Mouse (Mus musculus) intestine, embryonic 16.5 days (tissue): Measurements from ENCODE around the gene Isca2. TPM values are rescaled to one million over a fixed set of nuclear protein-coding genes. Genes with fewer than 3 reads are reported as not detected.

Experiments used
- ATAC-seq: fragments of 200-750 bp; cut with Nextera tagmentation; 2 replicates; pipeline ENCODE4 v1.8.0; 2017; ENCODE audit warnings: moderate TSS enrichment, moderate library complexity
- H3K27ac ChIP-seq: fragments of 300-500 bp; sonication (generic); 2 replicates; pipeline ENCODE4 v1.5.1; 2014; ENCODE audit warnings: mild to moderate bottlenecking, low read length
- H3K27me3 ChIP-seq: fragments of 300-500 bp; sonication (generic); replicated peaks from 2 replicates; pipeline ENCODE4 v1.6.1; 2014; ENCODE audit warnings: low read length, control low read depth, mixed read lengths; ENCODE audit not compliant: control insufficient read depth, insufficient read depth
- H3K36me3 ChIP-seq: fragments of 300-500 bp; sonication (generic); 2 replicates; pipeline ENCODE4 v1.6.1; 2014; ENCODE audit warnings: low read length, control low read depth; ENCODE audit not compliant: control insufficient read depth, insufficient read depth
- H3K4me1 ChIP-seq: fragments of 300-500 bp; sonication (generic); 2 replicates; pipeline ENCODE4 v1.6.1; 2014; ENCODE audit warnings: low read length, control low read depth, mixed read lengths; ENCODE audit not compliant: control insufficient read depth, insufficient read depth
- H3K4me2 ChIP-seq: fragments of 300-500 bp; sonication (generic); 2 replicates; pipeline ENCODE4 v1.6.1; 2014; ENCODE audit warnings: low read depth, low read length, control low read depth
- H3K4me3 ChIP-seq: fragments of 300-500 bp; sonication (generic); 2 replicates; pipeline ENCODE4 v1.5.1; 2014; ENCODE audit warnings: mild to moderate bottlenecking, low read length
- H3K9ac ChIP-seq: fragments of 300-500 bp; sonication (generic); 2 replicates; pipeline ENCODE4 v1.6.1; 2014; ENCODE audit warnings: low read depth, low read length
- H3K9me3 ChIP-seq: fragments of 300-500 bp; sonication (generic); 2 replicates; pipeline ENCODE4 v1.6.1; 2016; ENCODE audit warnings: low read length, control low read depth; ENCODE audit not compliant: control insufficient read depth
- WGBS: fragments of 180-500 bp; shearing (Covaris S2); extraction: QIAGEN DNeasy Blood & Tissue Kit; methylation state at CpG from one replicate; pipeline ENCODE4 v1.1.7; 2014; 5-methylcytosine and 5-hydroxymethylcytosine counted together
- polyA plus RNA-seq: library from polyadenylated mRNA; unstranded; fragments of >200 nt; fragmentation: Nextera tagmentation; extraction: Ambion mirVana; gene quantifications from 2 replicates; pipeline ENCODE4 v1.2.1, GENCODE M21; 2015

Gene Isca2
- polyA plus RNA-seq = 142 and 150 TPM in 2 replicates

GRCm38 (mm10) chr12:84772726-84773441 is at the start of gene Isca2, which contains the start of gene Npc2:
Gene Isca2 (plus strand): TSS chr12:84773251.
Gene Npc2 (minus strand): TSS chr12:84773152.
- peak within 1 kb of the TSS; percentile 96 for H3K27ac ChIP-seq
- no peaks in the 10 kb centered on the region for H3K27me3 ChIP-seq
- peak within 1 kb of the TSS; percentile 73 for H3K4me3 ChIP-seq
- peak; percentile 100 for ATAC-seq
- H3K4me1 ChIP-seq = peaks cover 21% of the 10 kb centered on the region
- peak within 1 kb of the TSS; percentile 86 for H3K4me2 ChIP-seq
- no peaks in the 10 kb centered on the region for H3K9me3 ChIP-seq
- H3K9ac ChIP-seq = peak within 1 kb of the TSS; percentile 89
- under 1% methylated on average over 50 of the region's 50 CpGs for WGBS
- no peaks in the 10 kb centered on the region; the same call in 1 of the 2 replicates for H3K36me3 ChIP-seq

- WGBS = 86% methylated on average over 4 of the region's 4 CpGs
- no peak overlapping the region for H3K27ac ChIP-seq
- no peak overlapping the region for H3K4me3 ChIP-seq
- no peak overlapping the region for H3K4me2 ChIP-seq
- H3K9ac ChIP-seq = no peak overlapping the region
- H3K36me3 ChIP-seq = no peaks in the 10 kb centered on the region
- ATAC-seq = no peak
- no peaks in the 10 kb centered on the region for H3K9me3 ChIP-seq
- no peaks in the 10 kb centered on the region for H3K27me3 ChIP-seq
- no peaks in the 10 kb centered on the region for H3K4me1 ChIP-seq
Measured at GRCm38 (mm10) chr12:84726391-84726790, 46.7 kb upstream of the Isca2 start.

- WGBS = 30% methylated on average over 4 of the region's 4 CpGs
- no peak overlapping the region for H3K27ac ChIP-seq
- no peaks in the 10 kb centered on the region for H3K36me3 ChIP-seq
- no peaks in the 10 kb centered on the region for H3K27me3 ChIP-seq
- no peak for ATAC-seq
- H3K4me1 ChIP-seq = no peaks in the 10 kb centered on the region
- no peak overlapping the region for H3K4me3 ChIP-seq
- no peaks in the 10 kb centered on the region for H3K9me3 ChIP-seq
- no peak overlapping the region for H3K4me2 ChIP-seq
- H3K9ac ChIP-seq = no peak overlapping the region
Measured at GRCm38 (mm10) chr12:84726986-84727385, 46.1 kb upstream of the Isca2 start.

- H3K9me3 ChIP-seq = no peaks in the 10 kb centered on the region
- no peaks in the 10 kb centered on the region for H3K36me3 ChIP-seq
- no peak overlapping the region for H3K27ac ChIP-seq
- H3K27me3 ChIP-seq = no peaks in the 10 kb centered on the region
- H3K4me2 ChIP-seq = no peak overlapping the region
- no peak overlapping the region for H3K9ac ChIP-seq
- WGBS = 51% methylated on average over 5 of the region's 5 CpGs
- H3K4me3 ChIP-seq = no peak overlapping the region
- no peak for ATAC-seq
- H3K4me1 ChIP-seq = no peaks in the 10 kb centered on the region
Measured at GRCm38 (mm10) chr12:84727434-84727833, 45.6 kb upstream of the Isca2 start.

GRCm38 (mm10) chr12:84728421-84728820 is 44.6 kb upstream of the Isca2 start:
- WGBS = 90% methylated on average over 10 of the region's 10 CpGs
- no peak overlapping the region for H3K4me3 ChIP-seq
- H3K27ac ChIP-seq = no peak overlapping the region
- no peak for ATAC-seq
- no peak overlapping the region for H3K4me2 ChIP-seq
- no peaks in the 10 kb centered on the region for H3K9me3 ChIP-seq
- H3K36me3 ChIP-seq = no peaks in the 10 kb centered on the region
- H3K9ac ChIP-seq = no peak overlapping the region
- no peaks in the 10 kb centered on the region for H3K4me1 ChIP-seq
- no peaks in the 10 kb centered on the region for H3K27me3 ChIP-seq

GRCm38 (mm10) chr12:84733366-84733765 is 39.7 kb upstream of the Isca2 start:
- Histone ChIP-seq H3K4me1 (no peaks in the 10 kb centered on the region), H3K27me3 (no peaks in the 10 kb centered on the region), H3K9me3 (no peaks in the 10 kb centered on the region), H3K27ac (no peak overlapping the region), H3K36me3 (no peaks in the 10 kb centered on the region), H3K9ac (no peak overlapping the region), H3K4me2 (no peak overlapping the region), H3K4me3 (no peak overlapping the region)
- ATAC-seq = no peak
- 72% methylated on average over 13 of the region's 13 CpGs for WGBS

GRCm38 (mm10) chr12:84743496-84743895 is 29.6 kb upstream of the Isca2 start:
- no peak overlapping the region for H3K4me3 ChIP-seq
- no peak for ATAC-seq
- 0 out of 2 replicates have a peak, but pooled peaks cover 4% of the 10 kb centered on the region for H3K4me1 ChIP-seq
- H3K27ac ChIP-seq = no peak overlapping the region
- H3K36me3 ChIP-seq = no peaks in the 10 kb centered on the region
- 0 out of 2 replicates have a peak, but pooled peaks cover 5% of the 10 kb centered on the region for H3K27me3 ChIP-seq
- no peaks in the 10 kb centered on the region for H3K9me3 ChIP-seq
- 84% methylated on average over 10 of the region's 10 CpGs for WGBS
- no peak overlapping the region for H3K9ac ChIP-seq
- H3K4me2 ChIP-seq = no peak overlapping the region

- WGBS = 57% methylated on average over 4 of the region's 4 CpGs
- H3K9me3 ChIP-seq = no peaks in the 10 kb centered on the region
- 0 out of 2 replicates have a peak, but pooled peaks cover 4% of the 10 kb centered on the region for H3K4me1 ChIP-seq
- ATAC-seq = no peak
- no peak overlapping the region for H3K4me3 ChIP-seq
- H3K27me3 ChIP-seq = 0 out of 2 replicates have a peak, but pooled peaks cover 5% of the 10 kb centered on the region
- no peak overlapping the region for H3K9ac ChIP-seq
- no peak overlapping the region for H3K27ac ChIP-seq
- no peaks in the 10 kb centered on the region for H3K36me3 ChIP-seq
- H3K4me2 ChIP-seq = no peak overlapping the region
Measured at GRCm38 (mm10) chr12:84745700-84746099, 27.4 kb upstream of the Isca2 start.

GRCm38 (mm10) chr12:84748134-84748533 is 24.9 kb upstream of the Isca2 start:
- no peak overlapping the region for H3K4me2 ChIP-seq
- ATAC-seq = no peak
- WGBS = 73% methylated on average over 3 of the region's 3 CpGs

More at GRCm38 (mm10) chr12:84748134-84748533, 24.9 kb upstream of the Isca2 start:
- Histone ChIP-seq H3K36me3 (no peaks in the 10 kb centered on the region), H3K4me3 (no peak overlapping the region), H3K4me1 (0 out of 2 replicates have a peak, but pooled peaks cover 4% of the 10 kb centered on the region), H3K9ac (no peak overlapping the region), H3K27ac (no peak overlapping the region), H3K27me3 (0 out of 2 replicates have a peak, but pooled peaks cover 5% of the 10 kb centered on the region), H3K9me3 (no peaks in the 10 kb centered on the region)
